Mouse (Mus musculus): ENCODE results near the gene Abcd2. TPM values are rescaled to one million over a fixed set of nuclear protein-coding genes. Genes with fewer than 3 reads are reported as not detected.

Abcd2 gene
- total RNA-seq, 1 experiment: 0.04 TPM

GRCm38 (mm10) chr15:91161153-91161552, 30.4 kb downstream of the Abcd2 start:
- TF ChIP-seq HCFC1 (IDR thresholded peaks at IDR 0.05; ENCODE audit: borderline replicate concordance, insufficient read depth, low read length) (no peak), CHD2 (IDR thresholded peaks at IDR 0.05; ENCODE audit: low read depth, low read length) (no peak), ZNF384 (IDR thresholded peaks at IDR 0.05; ENCODE audit: low read depth, low read length) (no peak), MAFK (IDR thresholded peaks at IDR 0.05; ENCODE audit: insufficient read depth, low read depth, low read length) (no peak), ZC3H11A (IDR thresholded peaks at IDR 0.05; ENCODE audit: borderline replicate concordance, low read depth, low read length) (no peak)
- in situ Hi-C loops (cut with MboI; ENCODE audit: low sequenced_read_pairs in 2 of 2, unreplicated experiment in 2 of 2): no loop called here
- DNase-seq (ENCODE audit: low read depth, low spot score): no peak
- Histone ChIP-seq H3K9ac (ENCODE audit: insufficient read depth, low read depth, low read length, poor library complexity, severe bottlenecking) (no peak overlapping the region), H3K36me3 (ENCODE audit: control insufficient read depth, insufficient read depth, low read length, poor library complexity, severe bottlenecking) (no peaks in the 10 kb centered on the region), H3K4me3 (ENCODE audit: insufficient read depth in 1 of 2, low read depth in 1 of 2, low read length in 2 of 2, poor library complexity in 1 of 2, severe bottlenecking in 1 of 2) (no peak overlapping the region), H3K9me3 (ENCODE audit: control insufficient read depth, insufficient read depth, low read depth, low read length) (no peaks in the 10 kb centered on the region), H3K27ac (ENCODE audit: insufficient read depth, low read depth, low read length, poor library complexity, severe bottlenecking) (no peak overlapping the region), H3K4me1 (ENCODE audit: control insufficient read depth in 2 of 2, insufficient read depth in 2 of 2, low read length in 2 of 2, poor library complexity in 1 of 2) (no peaks in the 10 kb centered on the region)

DNA sequence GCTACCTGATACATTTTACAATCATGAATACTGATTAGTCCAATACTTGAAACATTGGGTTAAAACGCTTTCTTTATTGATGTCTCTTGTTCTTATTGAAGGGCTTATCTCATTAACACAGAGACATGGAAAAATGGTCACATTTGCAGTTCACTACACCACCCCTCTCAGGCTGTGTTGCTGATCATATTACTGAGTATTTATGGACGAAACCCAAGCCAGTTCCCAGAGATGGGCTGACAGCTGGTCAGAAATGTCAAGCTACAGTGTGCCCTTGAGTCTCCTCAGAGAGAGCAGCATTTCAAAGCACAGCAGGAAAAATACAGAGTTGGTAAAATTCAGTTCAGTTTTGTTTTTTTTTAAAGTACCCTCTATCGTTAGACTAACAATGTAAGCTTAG, 38.3 kb downstream of the Abcd2 start:
- DNase-seq (ENCODE audit: low read depth, low spot score): no peak
- TF ChIP-seq CHD2 (IDR thresholded peaks at IDR 0.05; ENCODE audit: low read depth, low read length) (no peak), MAFK (IDR thresholded peaks at IDR 0.05; ENCODE audit: insufficient read depth, low read depth, low read length) (no peak), ZNF384 (IDR thresholded peaks at IDR 0.05; ENCODE audit: low read depth, low read length) (no peak), ZC3H11A (IDR thresholded peaks at IDR 0.05; ENCODE audit: borderline replicate concordance, low read depth, low read length) (no peak), HCFC1 (IDR thresholded peaks at IDR 0.05; ENCODE audit: borderline replicate concordance, insufficient read depth, low read length) (no peak)
- H3K9me3 ChIP-seq (ENCODE audit: control insufficient read depth, insufficient read depth, low read depth, low read length): no peaks in the 10 kb centered on the region
- H3K4me1 ChIP-seq (ENCODE audit: control insufficient read depth in 2 of 2, insufficient read depth in 2 of 2, low read length in 2 of 2, poor library complexity in 1 of 2): no peaks in the 10 kb centered on the region
- H3K27ac ChIP-seq (ENCODE audit: insufficient read depth, low read depth, low read length, poor library complexity, severe bottlenecking): no peak overlapping the region
- no peaks in the 10 kb centered on the region for H3K36me3 ChIP-seq (ENCODE audit: control insufficient read depth, insufficient read depth, low read length, poor library complexity, severe bottlenecking)
- H3K9ac ChIP-seq (ENCODE audit: insufficient read depth, low read depth, low read length, poor library complexity, severe bottlenecking): no peak overlapping the region
- H3K4me3 ChIP-seq (ENCODE audit: insufficient read depth in 1 of 2, low read depth in 1 of 2, low read length in 2 of 2, poor library complexity in 1 of 2, severe bottlenecking in 1 of 2): no peak overlapping the region
- in situ Hi-C loops (cut with MboI; ENCODE audit: low sequenced_read_pairs in 2 of 2, unreplicated experiment in 2 of 2): no loop called here

- Histone ChIP-seq H3K27ac (ENCODE audit: insufficient read depth, low read depth, low read length, poor library complexity, severe bottlenecking) (no peak overlapping the region), H3K9ac (ENCODE audit: insufficient read depth, low read depth, low read length, poor library complexity, severe bottlenecking) (no peak overlapping the region), H3K9me3 (ENCODE audit: control insufficient read depth, insufficient read depth, low read depth, low read length) (no peaks in the 10 kb centered on the region), H3K4me3 (ENCODE audit: insufficient read depth in 1 of 2, low read depth in 1 of 2, low read length in 2 of 2, poor library complexity in 1 of 2, severe bottlenecking in 1 of 2) (no peak overlapping the region), H3K4me1 (ENCODE audit: control insufficient read depth in 2 of 2, insufficient read depth in 2 of 2, low read length in 2 of 2, poor library complexity in 1 of 2) (no peaks in the 10 kb centered on the region), H3K36me3 (ENCODE audit: control insufficient read depth, insufficient read depth, low read length, poor library complexity, severe bottlenecking) (no peaks in the 10 kb centered on the region)
- no peak for TF ChIP-seq CHD2 (IDR thresholded peaks at IDR 0.05; ENCODE audit: low read depth, low read length)
- TF ChIP-seq ZNF384 (IDR thresholded peaks at IDR 0.05; ENCODE audit: low read depth, low read length): no peak
- no peak for DNase-seq (ENCODE audit: low read depth, low spot score)
- in situ Hi-C loops (cut with MboI; ENCODE audit: low sequenced_read_pairs in 2 of 2, unreplicated experiment in 2 of 2): no loop called here
These were observed 39.0 kb downstream of the Abcd2 start for GRCm38 (mm10) chr15:91152592-91152991.

GRCm38 (mm10) chr15:91124584-91124983, 67.0 kb downstream of the Abcd2 start:
- no peak for DNase-seq (ENCODE audit: low read depth, low spot score)
- Histone ChIP-seq H3K9ac (ENCODE audit: insufficient read depth, low read depth, low read length, poor library complexity, severe bottlenecking) (no peak overlapping the region), H3K4me3 (ENCODE audit: insufficient read depth in 1 of 2, low read depth in 1 of 2, low read length in 2 of 2, poor library complexity in 1 of 2, severe bottlenecking in 1 of 2) (no peak overlapping the region), H3K9me3 (ENCODE audit: control insufficient read depth, insufficient read depth, low read depth, low read length) (no peaks in the 10 kb centered on the region), H3K36me3 (ENCODE audit: control insufficient read depth, insufficient read depth, low read length, poor library complexity, severe bottlenecking) (no peaks in the 10 kb centered on the region), H3K27ac (ENCODE audit: insufficient read depth, low read depth, low read length, poor library complexity, severe bottlenecking) (no peak overlapping the region), H3K4me1 (ENCODE audit: control insufficient read depth in 2 of 2, insufficient read depth in 2 of 2, low read length in 2 of 2, poor library complexity in 1 of 2) (no peaks in the 10 kb centered on the region)
- TF ChIP-seq MAFK (IDR thresholded peaks at IDR 0.05; ENCODE audit: insufficient read depth, low read depth, low read length) (no peak), HCFC1 (IDR thresholded peaks at IDR 0.05; ENCODE audit: borderline replicate concordance, insufficient read depth, low read length) (no peak), ZC3H11A (IDR thresholded peaks at IDR 0.05; ENCODE audit: borderline replicate concordance, low read depth, low read length) (no peak), ZNF384 (IDR thresholded peaks at IDR 0.05; ENCODE audit: low read depth, low read length) (no peak), CHD2 (IDR thresholded peaks at IDR 0.05; ENCODE audit: low read depth, low read length) (no peak)
- in situ Hi-C loops (cut with MboI; ENCODE audit: low sequenced_read_pairs in 2 of 2, unreplicated experiment in 2 of 2): no loop called here

DNA sequence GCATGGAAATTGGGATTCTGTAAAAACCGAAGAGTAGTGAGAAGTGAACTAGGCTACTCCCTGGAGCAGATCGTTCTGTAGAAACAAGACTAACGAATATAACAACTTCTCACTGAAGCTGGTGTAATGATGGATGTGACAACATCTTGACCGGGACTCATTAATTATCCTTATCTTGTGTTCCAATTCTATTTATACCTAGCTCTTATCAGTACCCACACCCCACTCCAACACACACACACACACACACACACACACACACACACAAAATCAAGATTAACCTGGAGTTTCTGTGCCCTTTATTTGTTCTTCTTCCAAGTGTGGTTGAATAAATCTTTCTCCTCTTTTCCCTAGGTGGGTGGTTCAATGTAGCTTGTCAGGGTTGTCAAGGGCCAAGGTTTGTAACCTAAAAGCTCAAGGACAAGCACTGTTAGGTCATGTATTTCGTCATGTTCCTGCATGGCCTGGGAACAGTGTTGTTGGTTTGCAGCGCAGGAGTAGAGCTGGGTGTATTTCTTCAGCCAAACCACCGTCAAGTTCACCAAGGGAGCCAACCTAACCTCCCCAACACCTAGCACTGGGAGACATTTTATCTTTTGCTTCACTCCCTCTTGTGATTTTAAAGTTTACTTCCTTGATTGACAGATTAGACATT, 78.9 kb downstream of the Abcd2 start:
- DNase-seq (ENCODE audit: low read depth, low spot score): no peak
- in situ Hi-C loops (cut with MboI; ENCODE audit: low sequenced_read_pairs in 2 of 2, unreplicated experiment in 2 of 2): no loop called here
- Histone ChIP-seq H3K27ac (ENCODE audit: insufficient read depth, low read depth, low read length, poor library complexity, severe bottlenecking) (no peak overlapping the region), H3K36me3 (ENCODE audit: control insufficient read depth, insufficient read depth, low read length, poor library complexity, severe bottlenecking) (no peaks in the 10 kb centered on the region), H3K9me3 (ENCODE audit: control insufficient read depth, insufficient read depth, low read depth, low read length) (no peaks in the 10 kb centered on the region), H3K4me1 (ENCODE audit: control insufficient read depth in 2 of 2, insufficient read depth in 2 of 2, low read length in 2 of 2, poor library complexity in 1 of 2) (no peaks in the 10 kb centered on the region), H3K4me3 (ENCODE audit: insufficient read depth in 1 of 2, low read depth in 1 of 2, low read length in 2 of 2, poor library complexity in 1 of 2, severe bottlenecking in 1 of 2) (no peak overlapping the region), H3K9ac (ENCODE audit: insufficient read depth, low read depth, low read length, poor library complexity, severe bottlenecking) (no peak overlapping the region)
- no peak for TF ChIP-seq HCFC1 (IDR thresholded peaks at IDR 0.05; ENCODE audit: borderline replicate concordance, insufficient read depth, low read length)
- no peak for TF ChIP-seq ZC3H11A (IDR thresholded peaks at IDR 0.05; ENCODE audit: borderline replicate concordance, low read depth, low read length)
- TF ChIP-seq ZNF384 (IDR thresholded peaks at IDR 0.05; ENCODE audit: low read depth, low read length): no peak
- TF ChIP-seq CHD2 (IDR thresholded peaks at IDR 0.05; ENCODE audit: low read depth, low read length): no peak
- no peak for TF ChIP-seq MAFK (IDR thresholded peaks at IDR 0.05; ENCODE audit: insufficient read depth, low read depth, low read length)
